Mouse (Mus musculus): ENCODE data around the gene Arap1. TPM values are rescaled to one million over a fixed set of nuclear protein-coding genes. Genes with fewer than 3 reads are reported as not detected.

Arap1 gene
- polyA plus RNA-seq, 1 experiment from 2014 or later, result 65.8 TPM

DNA sequence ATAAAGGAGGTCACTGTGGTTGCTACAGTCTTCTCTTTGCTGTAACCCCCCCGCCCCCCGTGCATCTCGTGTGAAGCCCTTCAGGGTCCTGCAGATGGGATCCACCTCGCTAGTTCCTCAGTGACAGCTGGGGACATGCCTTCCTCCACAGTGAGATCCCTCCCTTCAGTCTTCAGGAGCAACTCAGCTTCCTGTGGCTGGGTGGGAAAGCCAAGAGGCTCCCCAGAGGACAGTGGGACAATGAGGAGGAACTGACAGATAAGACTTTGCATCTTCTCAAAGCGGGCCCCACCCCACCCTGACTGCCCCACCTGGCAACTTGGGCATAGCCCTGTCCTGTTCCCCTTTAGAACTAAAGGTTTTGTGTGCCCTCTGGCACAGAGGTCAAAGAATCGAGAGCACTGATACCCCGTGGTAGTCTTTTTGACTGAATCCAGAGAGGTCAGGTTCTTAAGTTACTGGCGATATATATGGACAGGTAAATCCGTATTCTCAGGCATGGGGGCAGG is 111.5 kb downstream of the Arap1 start:
- Histone ChIP-seq H3K9ac (ENCODE audit: low read depth, low read length) (no peak overlapping the region), H3K9me3 (replicated peaks; ENCODE audit: low read length) (no peaks in the 10 kb centered on the region), H3K4me2 (ENCODE audit: low read length) (no peak overlapping the region), H3K4me1 (replicated peaks; ENCODE audit: insufficient read depth, low read length) (peaks cover 16% of the 10 kb centered on the region), H3K36me3 (ENCODE audit: insufficient read depth, low read length) (no peaks in the 10 kb centered on the region), H3K4me3 (replicated peaks; ENCODE audit: low read depth, low read length) (no peak overlapping the region), H3K27me3 (ENCODE audit: insufficient read depth, low read length) (no peaks in the 10 kb centered on the region), H3K27ac (no peak overlapping the region)
- ATAC-seq (replicated peaks; ENCODE audit: low FRiP score, low read depth), result no peak
- DNase-seq (ENCODE audit: low spot score), result no peak
- 60% methylated on average over 9 of the region's 9 CpGs for WGBS
- TF ChIP-seq CTCF (IDR thresholded peaks at IDR 0.05; ENCODE audit: low read depth), result no peak

GRCm38 (mm10) chr7:101459923-101460607 is 112.2 kb downstream of the Arap1 start:
- no peak for DNase-seq (ENCODE audit: low spot score)
- Histone ChIP-seq H3K9ac (ENCODE audit: low read depth, low read length) (no peak overlapping the region), H3K4me2 (ENCODE audit: low read length) (no peak overlapping the region), H3K27ac (no peak overlapping the region), H3K4me1 (replicated peaks; ENCODE audit: insufficient read depth, low read length) (peaks cover 20% of the 10 kb centered on the region), H3K27me3 (ENCODE audit: insufficient read depth, low read length) (no peaks in the 10 kb centered on the region), H3K4me3 (replicated peaks; ENCODE audit: low read depth, low read length) (no peak overlapping the region), H3K36me3 (ENCODE audit: insufficient read depth, low read length) (no peaks in the 10 kb centered on the region), H3K9me3 (replicated peaks; ENCODE audit: low read length) (no peaks in the 10 kb centered on the region)
- no peak for ATAC-seq (replicated peaks; ENCODE audit: low FRiP score, low read depth)
- WGBS, result 52% methylated on average over 10 of the region's 10 CpGs
- no peak for TF ChIP-seq CTCF (IDR thresholded peaks at IDR 0.05; ENCODE audit: low read depth)

- H3K9ac ChIP-seq (ENCODE audit: low read depth, low read length), result no peak overlapping the region
- H3K36me3 ChIP-seq (ENCODE audit: insufficient read depth, low read length), result no peaks in the 10 kb centered on the region
- peaks cover 24% of the 10 kb centered on the region for H3K4me1 ChIP-seq (replicated peaks; ENCODE audit: insufficient read depth, low read length)
- no peak for TF ChIP-seq CTCF (IDR thresholded peaks at IDR 0.05; ENCODE audit: low read depth)
- no peaks in the 10 kb centered on the region for H3K27me3 ChIP-seq (ENCODE audit: insufficient read depth, low read length)
- ATAC-seq (replicated peaks; ENCODE audit: low FRiP score, low read depth) (no peak), DNase-seq (ENCODE audit: low spot score) (no peak)
- no peaks in the 10 kb centered on the region for H3K9me3 ChIP-seq (replicated peaks; ENCODE audit: low read length)
- no peak overlapping the region for H3K4me2 ChIP-seq (ENCODE audit: low read length)
- WGBS, result 47% methylated on average over 10 of the region's 10 CpGs
- H3K27ac ChIP-seq, result no peak overlapping the region
- no peak overlapping the region for H3K4me3 ChIP-seq (replicated peaks; ENCODE audit: low read depth, low read length)
Measured at GRCm38 (mm10) chr7:101460608-101460957, 112.7 kb downstream of the Arap1 start.

- Histone ChIP-seq H3K4me2 (ENCODE audit: low read length) (no peak overlapping the region), H3K36me3 (ENCODE audit: insufficient read depth, low read length) (no peaks in the 10 kb centered on the region), H3K4me3 (replicated peaks; ENCODE audit: low read depth, low read length) (no peak overlapping the region), H3K9me3 (replicated peaks; ENCODE audit: low read length) (no peaks in the 10 kb centered on the region), H3K27me3 (ENCODE audit: insufficient read depth, low read length) (no peaks in the 10 kb centered on the region), H3K9ac (ENCODE audit: low read depth, low read length) (no peak overlapping the region), H3K4me1 (replicated peaks; ENCODE audit: insufficient read depth, low read length) (peaks cover 24% of the 10 kb centered on the region), H3K27ac (no peak overlapping the region)
- no peak for ATAC-seq (replicated peaks; ENCODE audit: low FRiP score, low read depth)
- DNase-seq (ENCODE audit: low spot score), result no peak
- TF ChIP-seq CTCF (IDR thresholded peaks at IDR 0.05; ENCODE audit: low read depth), result no peak
- 72% methylated on average over 11 of the region's 11 CpGs for WGBS
Measured at GRCm38 (mm10) chr7:101461571-101461970, 113.7 kb downstream of the Arap1 start.

Other genes starting within 250 kb of the Arap1 start
- gene Atg16l2, start 45.8 kb upstream of the Arap1 start, polyA plus RNA-seq (2015; fragmentation: Nextera tagmentation; extraction: Ambion mirVana), result 16.0 and 17.0 TPM in 2 replicates
- 74.1 and 74.6 TPM in 2 replicates for gene Stard10, start 31.0 kb upstream of the Arap1 start, polyA plus RNA-seq (2015; fragmentation: Nextera tagmentation; extraction: Ambion mirVana)
- 4.5 and 5.3 TPM in 2 replicates for gene Gm45837, start 62.8 kb downstream of the Arap1 start, polyA plus RNA-seq (2015; fragmentation: Nextera tagmentation; extraction: Ambion mirVana)
- gene Pde2a, start 73.6 kb downstream of the Arap1 start, polyA plus RNA-seq (2015; fragmentation: Nextera tagmentation; extraction: Ambion mirVana), result 21.0 and 22.1 TPM in 2 replicates
- gene Art2b, start 237.5 kb downstream of the Arap1 start, polyA plus RNA-seq (2015; fragmentation: Nextera tagmentation; extraction: Ambion mirVana), result not detected in 2 replicates

Data from kidney, postnatal 0 days (tissue).